Mouse (Mus musculus) bone marrow, adult 2 months (tissue): ENCODE results near the gene BC037034.

Source experiments
- CTCF ChIP-seq: fragments of 200-500 bp; IDR thresholded peaks from 2 replicates; pipeline ENCODE4 v1.5.1; 2011; ENCODE audit warnings: low read length, control low read depth; ENCODE audit not compliant: control insufficient read depth, insufficient read depth
- POLR2A ChIP-seq: fragments of 200-500 bp; IDR thresholded peaks from 2 replicates; pipeline ENCODE4 v1.6.1; 2011; ENCODE audit warnings: low read depth, mild to moderate bottlenecking, control low read depth, low read length, borderline replicate concordance; ENCODE audit not compliant: control insufficient read depth

GRCm38 (mm10) chr5:138264207-138264578 lies 360 bp upstream of the BC037034 start:
- TF ChIP-seq POLR2A (no peak), CTCF (no peak)
